Mouse (Mus musculus): ENCODE measurements around the gene Vmp1. TPM values are rescaled to one million over a fixed set of nuclear protein-coding genes. Genes with fewer than 3 reads are reported as not detected.

Vmp1 gene
- total RNA-seq, 1 experiment from 2014 or later, result 140 TPM

DNA sequence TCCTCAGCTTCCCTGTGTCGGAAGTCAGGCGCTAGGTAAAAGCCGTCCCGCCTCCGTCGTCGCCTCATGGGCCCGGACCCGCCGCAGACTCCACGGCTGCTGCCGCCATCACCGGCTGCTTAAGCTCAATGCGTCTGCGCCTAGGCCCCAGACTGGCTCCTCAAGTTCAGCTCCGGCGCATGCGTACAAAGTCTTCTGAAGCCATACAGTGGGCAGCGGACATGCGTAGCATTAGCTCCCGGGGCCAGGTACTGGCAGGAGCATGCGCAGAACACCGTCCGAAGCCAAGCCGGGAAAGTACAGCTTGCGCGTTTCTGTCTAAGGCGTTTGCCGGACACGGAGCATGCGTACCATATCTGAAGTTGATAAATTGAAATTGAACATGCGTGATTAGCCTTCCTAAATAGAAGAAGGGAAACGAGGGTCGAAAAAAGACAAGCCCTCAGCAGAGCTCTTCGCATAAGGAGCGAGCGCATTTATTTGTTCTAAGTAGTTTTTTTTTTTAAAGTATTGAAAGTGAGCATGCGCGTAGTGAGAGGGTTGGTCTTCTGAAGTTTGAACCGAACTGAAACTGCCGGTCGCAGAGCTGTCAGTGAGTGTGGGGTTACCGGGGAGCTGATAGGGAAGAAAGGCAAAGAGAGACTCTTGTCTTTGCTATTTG is 138.9 kb downstream of the Vmp1 start, which contains the start of the genes Rps6kb1 and Tubd1:
Gene Rps6kb1 (minus strand): TSS at position 167 of the 661 bp plus-strand sequence.
Gene Tubd1 (plus strand): TSS at position 353 of the 661 bp plus-strand sequence.
- ATAC-seq (replicated peaks; ENCODE audit: insufficient number of reproducible peaks, low FRiP score, low TSS enrichment, poor library complexity, severe bottlenecking), result peak; percentile 97

DNA sequence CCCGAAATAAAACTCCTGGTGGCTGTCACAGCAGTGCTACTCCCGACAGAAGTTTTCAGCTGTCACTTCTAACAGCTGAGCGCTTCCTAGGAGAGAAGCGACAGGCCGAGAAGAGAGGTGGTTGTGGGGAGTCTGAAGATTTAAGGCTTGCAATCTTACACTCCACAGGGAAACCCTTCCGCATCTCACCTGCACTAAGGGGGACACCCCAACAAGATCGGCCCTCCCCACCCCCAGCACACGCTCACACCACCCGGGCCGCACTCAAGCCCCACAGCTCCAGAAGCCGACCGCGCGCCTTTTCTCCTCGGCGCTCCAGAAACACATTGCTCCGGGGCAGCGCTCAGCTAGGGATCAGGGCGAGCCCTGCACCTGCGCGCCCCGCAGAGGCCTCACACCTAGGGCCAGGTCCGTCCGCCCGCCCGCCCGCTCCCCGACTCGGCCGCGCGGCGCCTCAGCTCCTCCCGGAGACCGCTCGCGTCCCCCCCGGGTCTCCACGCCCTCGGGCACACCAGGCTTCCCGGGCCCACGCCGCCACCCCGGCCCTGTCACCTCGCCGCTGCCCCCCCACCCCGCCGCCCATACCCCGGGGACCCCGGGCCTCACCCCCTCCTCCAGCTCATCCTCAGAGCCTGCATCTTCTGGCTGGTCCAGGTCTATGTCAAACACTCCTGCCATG is 139.5 kb downstream of the Vmp1 start:
- ATAC-seq (replicated peaks; ENCODE audit: insufficient number of reproducible peaks, low FRiP score, low TSS enrichment, poor library complexity, severe bottlenecking), result no peak

DNA sequence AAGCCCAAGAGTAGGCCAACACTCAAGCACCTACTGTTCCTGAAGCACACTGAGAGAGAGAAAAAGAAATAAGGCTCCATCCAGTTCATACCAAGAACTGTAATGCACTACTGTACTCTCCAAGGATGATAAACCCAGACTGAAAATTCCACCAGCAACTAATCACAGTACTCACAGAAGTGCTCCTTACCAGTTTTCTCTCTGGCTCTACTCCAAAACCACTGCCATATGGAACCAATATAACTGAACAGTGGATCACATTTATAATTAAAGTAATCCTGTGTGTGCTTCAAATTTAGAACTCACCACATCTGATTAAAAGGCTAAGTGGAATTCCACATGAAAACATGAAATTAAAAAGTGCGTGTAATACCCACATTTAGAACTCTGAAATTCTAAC is 140.8 kb downstream of the Vmp1 start:
- ATAC-seq (replicated peaks; ENCODE audit: insufficient number of reproducible peaks, low FRiP score, low TSS enrichment, poor library complexity, severe bottlenecking), result no peak

DNA sequence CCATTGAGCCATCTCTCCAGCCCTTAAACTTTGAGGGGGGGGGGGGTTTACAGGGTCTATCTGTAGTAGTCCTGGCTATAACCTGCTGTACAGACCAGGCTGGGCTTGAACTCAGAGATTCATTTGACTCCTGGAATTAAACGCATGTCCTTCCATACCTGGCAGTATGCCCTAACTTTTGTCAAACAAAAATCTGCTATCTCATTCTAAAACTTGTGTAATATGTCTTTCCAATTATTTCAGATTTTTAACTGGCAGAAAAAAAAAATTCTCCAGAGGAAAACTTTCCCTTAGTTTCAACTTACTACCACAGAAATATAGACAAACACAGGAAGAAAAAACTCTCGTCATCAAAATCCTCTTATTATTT is 143.2 kb downstream of the Vmp1 start:
- no peak for ATAC-seq (replicated peaks; ENCODE audit: insufficient number of reproducible peaks, low FRiP score, low TSS enrichment, poor library complexity, severe bottlenecking)

DNA sequence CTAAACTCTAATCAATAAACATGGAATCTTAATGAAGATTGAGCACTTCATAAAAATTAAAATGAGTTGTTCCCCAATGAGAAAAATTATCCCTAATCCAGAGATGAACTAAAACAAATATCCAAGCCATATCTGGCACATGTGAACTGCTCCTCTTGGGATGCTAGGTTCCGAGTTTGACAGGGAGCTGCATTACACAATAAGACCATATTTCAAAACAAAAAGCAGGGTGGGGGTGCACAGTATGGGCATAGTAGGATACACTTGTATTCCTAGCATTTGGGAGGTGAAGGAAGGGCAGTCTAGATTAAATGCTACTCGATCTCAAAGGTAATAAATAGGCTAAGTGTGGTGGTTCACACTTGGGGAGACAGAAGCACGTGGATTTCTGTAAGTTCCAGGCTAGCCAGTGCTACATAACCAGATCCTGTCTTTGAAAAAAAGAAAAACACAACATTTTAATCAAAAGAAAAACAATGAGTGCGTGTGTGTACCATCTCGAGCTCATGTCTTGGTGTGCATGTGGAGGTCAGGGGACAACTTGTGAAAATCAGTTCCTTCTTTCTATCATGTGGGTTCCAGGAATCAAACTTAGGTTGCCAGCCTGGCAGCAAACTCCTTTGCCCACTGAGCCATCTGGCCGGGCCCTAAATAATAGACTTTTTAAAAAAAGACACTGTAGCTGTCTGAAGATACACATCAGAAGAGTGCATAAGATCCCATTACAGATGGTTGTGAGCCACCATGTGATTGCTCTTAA is 143.7 kb downstream of the Vmp1 start:
- ATAC-seq (replicated peaks; ENCODE audit: insufficient number of reproducible peaks, low FRiP score, low TSS enrichment, poor library complexity, severe bottlenecking), result no peak

DNA sequence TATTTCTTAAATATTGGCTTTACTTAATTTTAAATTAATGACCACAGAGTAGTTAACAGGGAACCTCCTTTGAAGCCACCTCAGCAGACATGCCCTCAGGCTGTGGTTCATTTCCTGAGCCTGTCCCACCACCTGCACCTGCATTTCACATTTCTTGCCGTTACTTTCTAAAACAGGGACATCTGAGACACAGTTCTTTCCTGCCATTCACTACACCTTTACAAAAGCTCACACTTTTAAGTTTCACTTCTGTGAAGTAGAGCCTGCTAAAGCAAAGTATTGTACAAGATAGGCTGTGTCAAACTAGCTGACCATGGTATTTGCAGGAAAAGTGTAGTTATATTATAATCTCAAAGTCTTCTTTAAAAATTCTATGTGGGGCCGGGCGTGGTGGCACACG is 144.8 kb downstream of the Vmp1 start:
- no peak for ATAC-seq (replicated peaks; ENCODE audit: insufficient number of reproducible peaks, low FRiP score, low TSS enrichment, poor library complexity, severe bottlenecking)

DNA sequence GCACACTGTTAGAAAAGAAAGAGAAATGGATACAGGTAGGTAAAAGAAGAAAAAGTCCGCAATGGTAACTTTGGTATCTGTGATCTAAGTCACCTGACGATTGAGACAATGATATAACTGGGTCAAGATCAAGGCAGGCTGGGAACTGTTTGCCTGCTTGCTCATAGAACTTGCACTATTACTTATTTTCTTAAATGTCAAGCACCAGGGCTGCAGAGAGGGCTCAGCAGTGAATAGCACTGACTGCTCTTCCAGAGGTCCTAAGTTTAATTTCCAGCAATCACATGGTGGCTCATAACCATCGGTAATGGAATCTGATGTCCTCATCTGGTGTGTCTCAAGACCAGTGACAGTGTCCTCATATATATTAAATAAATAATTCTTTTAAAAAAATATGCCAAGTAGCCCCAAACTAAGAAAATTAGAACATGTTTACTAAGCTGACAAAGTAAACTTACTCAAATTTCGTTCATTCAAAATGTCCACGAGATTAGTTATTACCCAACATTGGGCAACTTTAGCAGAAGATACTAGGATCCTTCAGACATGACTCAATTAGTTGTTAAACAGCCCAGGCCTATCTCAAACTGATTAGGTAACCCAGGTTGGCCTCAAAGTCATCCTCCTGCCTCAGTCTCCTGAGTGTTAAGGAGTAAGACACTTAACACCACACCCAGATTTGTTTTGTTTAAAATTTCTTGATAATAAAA is 149.3 kb downstream of the Vmp1 start:
- ATAC-seq (replicated peaks; ENCODE audit: insufficient number of reproducible peaks, low FRiP score, low TSS enrichment, poor library complexity, severe bottlenecking), result no peak

Other genes with a start within 250 kb of the Vmp1 start
- 22.6 to 35.8 TPM (median 24.4 TPM) in 3 replicates for gene Rnft1, start 199.2 kb downstream of the Vmp1 start, total RNA-seq (2017)
- gene Rps6kb1, start 139.0 kb downstream of the Vmp1 start, total RNA-seq (2017), result 43.7 to 68.2 TPM (median 66.3 TPM) in 3 replicates
- 3.1 to 8.8 TPM (median 7.0 TPM) in 3 replicates for gene Tubd1, start 138.8 kb downstream of the Vmp1 start, total RNA-seq (2017)
- gene Ptrh2, start 149 bp upstream of the Vmp1 start, total RNA-seq (2017), result 7.6 to 9.9 TPM (median 9.0 TPM) in 3 replicates
- gene Cltc, start 73.7 kb upstream of the Vmp1 start, total RNA-seq (2017), result 160 to 175 TPM (median 162 TPM) in 3 replicates
- gene Dhx40, start 123.9 kb upstream of the Vmp1 start, total RNA-seq (2017), result 67.6 to 151 TPM (median 147 TPM) in 3 replicates